Mouse (Mus musculus) stomach, postnatal 0 days (tissue): ENCODE measurements around the gene Lrp6. TPM values are rescaled to one million over a fixed set of nuclear protein-coding genes. Genes with fewer than 3 reads are reported as not detected.

Experiments
- ATAC-seq: fragments of 200-750 bp; cut with Nextera tagmentation; 2 replicates; pipeline ENCODE4 v1.8.0; 2017; ENCODE audit not compliant: low FRiP score, low TSS enrichment
- DNase-seq: peaks from one replicate; pipeline ENCODE4 v3.0.0-alpha.2; 2016; ENCODE audit warnings: low spot score
- H3K27ac ChIP-seq: fragments of 300-500 bp; sonication (generic); replicated peaks from 2 replicates; pipeline ENCODE4 v1.5.1; 2014; ENCODE audit warnings: mild to moderate bottlenecking, control low read depth
- H3K27me3 ChIP-seq: fragments of 300-500 bp; sonication (generic); 2 replicates; pipeline ENCODE4 v1.6.1; 2014; ENCODE audit warnings: low read length; ENCODE audit not compliant: control insufficient read depth, insufficient read depth
- H3K36me3 ChIP-seq: fragments of 300-500 bp; sonication (generic); 2 replicates; pipeline ENCODE4 v1.6.1; 2014; ENCODE audit warnings: low read length, mixed read lengths; ENCODE audit not compliant: control insufficient read depth, insufficient read depth
- H3K4me1 ChIP-seq: fragments of 300-500 bp; sonication (generic); replicated peaks from 2 replicates; pipeline ENCODE4 v1.6.1; 2014; ENCODE audit warnings: antibody characterized with exemption; ENCODE audit not compliant: control insufficient read depth, insufficient read depth
- H3K4me2 ChIP-seq: fragments of 300-500 bp; sonication (generic); replicated peaks from 2 replicates; pipeline ENCODE4 v1.6.1; 2014; ENCODE audit warnings: low read depth, mild to moderate bottlenecking, control low read depth, moderate library complexity
- H3K4me3 ChIP-seq: fragments of 300-500 bp; sonication (generic); 2 replicates; pipeline ENCODE4 v1.5.1; 2014; ENCODE audit warnings: low read depth, low read length, control low read depth
- H3K9ac ChIP-seq: fragments of 300-500 bp; sonication (generic); 2 replicates; pipeline ENCODE4 v1.6.1; 2014; ENCODE audit warnings: mild to moderate bottlenecking, low read length, control low read depth, mixed read lengths
- H3K9me3 ChIP-seq: fragments of 300-500 bp; sonication (generic); 2 replicates; pipeline ENCODE4 v1.6.1; 2016; ENCODE audit warnings: low read length; ENCODE audit not compliant: control insufficient read depth
- CTCF ChIP-seq: IDR thresholded peaks from 2 replicates; pipeline ENCODE4 v1.5.1; 2016; ENCODE audit warnings: antibody characterized with exemption, low read depth, mild to moderate bottlenecking, moderate library complexity
- EP300 ChIP-seq: optimal IDR thresholded peaks from 2 replicates; pipeline ENCODE3; 2016; ENCODE audit warnings: antibody characterized with exemption
- WGBS: fragments of 180-500 bp; shearing (Covaris S2); extraction: QIAGEN DNeasy Blood & Tissue Kit; methylation state at CpG from one replicate; pipeline ENCODE4 v1.1.7; 2014; 5-methylcytosine and 5-hydroxymethylcytosine counted together
- polyA plus RNA-seq: library from polyadenylated mRNA; unstranded; fragments of >200 nt; fragmentation: Nextera tagmentation; extraction: Ambion mirVana; gene quantifications from 2 replicates; pipeline ENCODE4 v1.2.1, GENCODE M21; 2015

Lrp6 gene
- polyA plus RNA-seq, 1 experiment from 2014 or later, result 12.1 TPM

GRCm38 (mm10) chr6:134527596-134528128 is 39.1 kb downstream of the Lrp6 start:
- DNase-seq, result no peak
- ATAC-seq, result no peak
- Histone ChIP-seq H3K9me3 (no peaks in the 10 kb centered on the region), H3K4me3 (no peak overlapping the region), H3K36me3 (no peaks in the 10 kb centered on the region), H3K9ac (no peak overlapping the region), H3K27ac (no peak overlapping the region), H3K4me2 (no peak overlapping the region), H3K27me3 (no peaks in the 10 kb centered on the region), H3K4me1 (peaks cover 2% of the 10 kb centered on the region; the same call in 1 of the 2 replicates)
- TF ChIP-seq CTCF (no peak), EP300 (no peak)
- WGBS, result 26% methylated on average over 6 of the region's 6 CpGs

GRCm38 (mm10) chr6:134526821-134527595 is 39.8 kb downstream of the Lrp6 start:
- Histone ChIP-seq H3K36me3 (no peaks in the 10 kb centered on the region), H3K4me3 (no peak overlapping the region), H3K27ac (no peak overlapping the region), H3K4me2 (no peak overlapping the region), H3K9ac (no peak overlapping the region), H3K27me3 (no peaks in the 10 kb centered on the region), H3K4me1 (peaks cover 2% of the 10 kb centered on the region; the same call in 1 of the 2 replicates), H3K9me3 (no peaks in the 10 kb centered on the region)
- WGBS, result 54% methylated on average over 10 of the region's 10 CpGs
- DNase-seq (no peak), ATAC-seq (no peak)
- TF ChIP-seq CTCF (no peak), EP300 (no peak)

- Histone ChIP-seq H3K4me3 (no peak overlapping the region), H3K27ac (no peak overlapping the region), H3K36me3 (no peaks in the 10 kb centered on the region), H3K27me3 (no peaks in the 10 kb centered on the region), H3K4me1 (peaks cover 2% of the 10 kb centered on the region; the same call in 1 of the 2 replicates), H3K9ac (no peak overlapping the region), H3K4me2 (no peak overlapping the region), H3K9me3 (no peaks in the 10 kb centered on the region)
- DNase-seq, result no peak
- no peak for ATAC-seq
- WGBS, result 77% methylated on average over 5 of the region's 5 CpGs
- no peak for TF ChIP-seq CTCF
Measured at GRCm38 (mm10) chr6:134526275-134526674, 40.5 kb downstream of the Lrp6 start.

GRCm38 (mm10) chr6:134521411-134521810 is 45.4 kb downstream of the Lrp6 start:
- no peak overlapping the region for H3K4me2 ChIP-seq
- H3K9ac ChIP-seq, result no peak overlapping the region
- no peak for TF ChIP-seq CTCF
- TF ChIP-seq EP300, result no peak
- 54% methylated on average over 10 of the region's 10 CpGs for WGBS
- H3K36me3 ChIP-seq, result peaks cover 2% of the 10 kb centered on the region; the same call in 1 of the 2 replicates
- no peaks in the 10 kb centered on the region for H3K27me3 ChIP-seq
- peaks cover 5% of the 10 kb centered on the region; the same call in 1 of the 2 replicates for H3K4me1 ChIP-seq
- ATAC-seq, result no peak
- 0 out of 2 replicates have a peak overlapping the region, but pooled peaks have one; percentile 1 for H3K27ac ChIP-seq
- H3K4me3 ChIP-seq, result no peak overlapping the region
- DNase-seq, result no peak
- H3K9me3 ChIP-seq, result no peaks in the 10 kb centered on the region

- 32% methylated on average over 3 of the region's 3 CpGs for WGBS
- H3K27ac ChIP-seq, result 0 out of 2 replicates have a peak overlapping the region, but pooled peaks have one; percentile 1
- H3K4me3 ChIP-seq, result no peak overlapping the region
- H3K9ac ChIP-seq, result no peak overlapping the region
- peaks cover 2% of the 10 kb centered on the region; the same call in 1 of the 2 replicates for H3K36me3 ChIP-seq
- H3K4me2 ChIP-seq, result no peak overlapping the region
- peaks cover 5% of the 10 kb centered on the region; the same call in 1 of the 2 replicates for H3K4me1 ChIP-seq
- DNase-seq (no peak), ATAC-seq (no peak)
- no peaks in the 10 kb centered on the region for H3K27me3 ChIP-seq
- TF ChIP-seq CTCF, result no peak
- TF ChIP-seq EP300, result no peak
- no peaks in the 10 kb centered on the region for H3K9me3 ChIP-seq
Measured at GRCm38 (mm10) chr6:134520821-134521220, 45.9 kb downstream of the Lrp6 start.

GRCm38 (mm10) chr6:134518450-134518849 is 48.3 kb downstream of the Lrp6 start:
- no peak overlapping the region for H3K27ac ChIP-seq
- peaks cover 5% of the 10 kb centered on the region; the same call in 1 of the 2 replicates for H3K4me1 ChIP-seq
- no peaks in the 10 kb centered on the region for H3K27me3 ChIP-seq
- no peak overlapping the region for H3K4me3 ChIP-seq
- WGBS, result 66% methylated on average over 5 of the region's 5 CpGs
- H3K36me3 ChIP-seq, result peaks cover 2% of the 10 kb centered on the region; the same call in 1 of the 2 replicates
- no peak overlapping the region for H3K4me2 ChIP-seq
- TF ChIP-seq CTCF, result no peak
- TF ChIP-seq EP300, result no peak
- DNase-seq (no peak), ATAC-seq (no peak)
- no peaks in the 10 kb centered on the region for H3K9me3 ChIP-seq
- H3K9ac ChIP-seq, result no peak overlapping the region
